In the genomic region with DNA sequence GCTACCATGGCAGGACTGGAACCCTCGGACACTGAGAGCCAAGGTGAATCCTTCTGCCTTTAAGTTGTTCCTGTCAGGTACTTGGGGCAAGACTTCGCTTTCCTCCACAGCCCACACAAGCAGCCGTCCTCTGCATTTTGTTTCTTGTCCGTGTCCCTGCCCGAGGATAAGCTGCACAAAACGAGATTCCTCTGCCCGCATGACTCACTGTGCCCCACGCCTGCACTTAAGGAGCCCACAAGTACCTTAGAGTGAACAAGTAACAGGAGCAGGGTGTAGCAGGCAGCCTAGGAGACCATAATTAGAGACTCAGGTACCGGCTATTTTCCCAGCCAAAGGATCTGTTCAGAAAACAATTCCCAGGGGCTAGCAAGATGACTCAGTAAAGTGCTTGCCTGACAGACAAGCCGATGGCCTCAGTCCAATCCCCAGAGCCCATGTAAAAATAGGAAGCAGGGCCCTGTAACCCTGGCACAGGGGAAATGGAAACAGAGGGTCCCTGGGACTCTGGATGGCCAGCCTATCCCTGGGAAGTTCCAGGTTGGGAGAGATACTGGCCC, we compare ENCODE assay signal across 19 mouse cellular contexts. TPM values are rescaled to one million over a fixed set of nuclear protein-coding genes. Genes with fewer than 3 reads are reported as not detected.
A peak's percentile ranks its signal among the peaks of the same experiment; 100 is the strongest.
DNase-seq lines count a peak whose midpoint lies in the region; ATAC-seq lines count a peak whose summit lies in the region.
"Had no signal": no experiment of that assay in that cellular context is flagged by ENCODE, and none has a peak within 500 bp of the region (broad histone marks: within the 10 kb centered on the region; RNA-seq: fewer than 3 reads in every experiment).

No protein-coding gene starts in this region.

- intact Hi-C loops in heart, postnatal 36 days (cut with DNase I): no loop called here

- H3K9ac ChIP-seq in heart, embryonic 12.5 days: no peak overlapping the region
- H3K9ac ChIP-seq: embryonic facial prominence, embryonic 13.5 days; hindbrain, embryonic 12.5 days; liver, postnatal 0 days had no signal

- H3K4me1 ChIP-seq in heart, embryonic 12.5 days (replicated peaks): peaks cover 9% of the 10 kb centered on the region
- H3K4me1 ChIP-seq: embryonic facial prominence, embryonic 13.5 days; hindbrain, embryonic 12.5 days; midbrain, embryonic 10.5 days had no signal

- H3K36me3 ChIP-seq in heart, embryonic 12.5 days: peaks cover 57% of the 10 kb centered on the region

- DNase-seq in heart, postnatal 36 days: no peak
- DNase-seq in 3T3-L1 (ENCODE audit: low read depth, low spot score): peak; percentile 83
- DNase-seq in brain, adult 2 months (ENCODE audit: low read depth, low spot score): peak; percentile 57
- peak; percentile 46 for DNase-seq in lung, postnatal 10 days
- no peak for DNase-seq in layer of hippocampus, postnatal 10 days (ENCODE audit: low spot score in 2 of 2)
- no peak for DNase-seq in cerebellum, postnatal 4 days (ENCODE audit: low spot score in 2 of 2)
- no peak for DNase-seq in layer of hippocampus, adult 11-12 months (ENCODE audit: low spot score)
- DNase-seq: adrenal gland, postnatal 36 days; B cell, adult 2 months; cerebellum, adult 8-10 months; kidney, postnatal 4 days; layer of hippocampus, postnatal 36 days; liver; liver, postnatal 0 days; thymus, adult 2 months had no signal

- no peak overlapping the region for H3K4me3 ChIP-seq in heart, embryonic 12.5 days
- H3K4me3 ChIP-seq: embryonic facial prominence, embryonic 13.5 days; hindbrain, embryonic 12.5 days; midbrain, embryonic 10.5 days had no signal

- no peaks in the 10 kb centered on the region for H3K27me3 ChIP-seq in heart, embryonic 12.5 days (replicated peaks)
- H3K27me3 ChIP-seq: embryonic facial prominence, embryonic 13.5 days; hindbrain, embryonic 12.5 days had no signal

- peak overlapping the region; percentile 34 for H3K27ac ChIP-seq in heart, embryonic 12.5 days (ENCODE audit: poor library complexity, severe bottlenecking)
- H3K27ac ChIP-seq: embryonic facial prominence, embryonic 13.5 days; hindbrain, embryonic 12.5 days; midbrain, embryonic 10.5 days had no signal

- no peak overlapping the region for H3K4me2 ChIP-seq in heart, embryonic 12.5 days
- H3K4me2 ChIP-seq: embryonic facial prominence, embryonic 13.5 days; hindbrain, embryonic 12.5 days had no signal

- no peak for ATAC-seq in heart, embryonic 12.5 days (ENCODE audit: insufficient number of reproducible peaks, low FRiP score)
- ATAC-seq: liver, postnatal 0 days had no signal

- H3K9me3 ChIP-seq in heart, embryonic 12.5 days (replicated peaks): peaks cover under 1% of the 10 kb centered on the region; the same call in 1 of the 2 replicates
- H3K9me3 ChIP-seq: embryonic facial prominence, embryonic 13.5 days had no signal

- 72% methylated on average over 10 of the region's 10 CpGs for WGBS in heart, embryonic 12.5 days

RNA-seq across cellular contexts. Expression of gene Rcc1l, which starts 29.3 kb away (rescaled TPM):
- 25.4 and 26.9 TPM in 2 replicates for polyA plus RNA-seq in heart, embryonic 12.5 days (2016; fragmentation: Nextera tagmentation; extraction: Ambion mirVana)
- total RNA-seq in heart, postnatal 36 days (2021): 10 to 100 TPM; 29.3 to 30.2 TPM
- total RNA-seq in layer of hippocampus, postnatal 10 days (2021): 10 to 100 TPM; 18.0 to 20.8 TPM

RNA-seq across cellular contexts. Expression of gene Gtf2ird2, which starts 36.5 kb away (rescaled TPM):
- 6.5 and 6.9 TPM in 2 replicates for polyA plus RNA-seq in heart, embryonic 12.5 days (2016; fragmentation: Nextera tagmentation; extraction: Ambion mirVana)
- 1 to 10 TPM; 4.9 to 5.0 TPM for total RNA-seq in heart, postnatal 36 days (2021)
- total RNA-seq in layer of hippocampus, postnatal 10 days (2021): 10 to 100 TPM; 13.1 to 14.7 TPM

RNA-seq across cellular contexts. Expression of gene Castor2, which starts 47.8 kb away (rescaled TPM):
- polyA plus RNA-seq in heart, embryonic 12.5 days (2016; fragmentation: Nextera tagmentation; extraction: Ambion mirVana): 7.5 and 8.1 TPM in 2 replicates
- total RNA-seq in heart, postnatal 36 days (2021): 10 to 100 TPM; 24.9 to 30.9 TPM
- total RNA-seq in layer of hippocampus, postnatal 10 days (2021): 10 to 100 TPM; 57.1 to 58.0 TPM

Comparison
In these comparisons a context has a peak if more than half of its experiments do, and no peak if none do; other contexts are left out.
1. DNase-seq: peak in 3T3-L1 (single experiment), brain, adult 2 months (single experiment) and lung, postnatal 10 days (single experiment); none in heart, postnatal 36 days (0 of 2), layer of hippocampus, postnatal 10 days (0 of 2), cerebellum, postnatal 4 days (0 of 2) and layer of hippocampus, adult 11-12 months (single experiment).